Mouse (Mus musculus) heart, postnatal 14 days (tissue): ENCODE data around the gene Vtn. TPM values are rescaled to one million over a fixed set of nuclear protein-coding genes. Genes with fewer than 3 reads are reported as not detected.
A peak's percentile ranks its signal among the peaks of the same experiment; 100 is the strongest.

ENCODE experiments used
- DNase-seq, 2 experiments: peaks; one replicate each; pipeline ENCODE4 v3.0.0; 2021 to 2022
- intact Hi-C: fragments of 180-260 bp; cut with DNase I; formaldehyde crosslinking; loops from one replicate; pipeline ENCODE4 v1.15.1; 2025
- long read RNA-seq, 2 experiments: library from polyadenylated mRNA; stranded (forward); transcript quantifications; one replicate each; pipeline ENCODE4 v2.0.0; 2021
- total RNA-seq, 2 experiments: library from RNA; stranded (reverse); gene quantifications; 2 replicates each; pipeline ENCODE4 v1.2.3; 2021

The Vtn gene
- 10 to 100 TPM; 32.0 to 36.5 TPM for total RNA-seq
- long read RNA-seq, experiment 1, transcript Vtn-201 (8 exons, 1,744 nt): major isoform, 34 of 38 reads
- long read RNA-seq, experiment 1, partial matches to known transcripts: 2 of 38 reads
- long read RNA-seq, experiment 1, other reads (novel, unspliced or antisense): 2 of 38 reads
- long read RNA-seq, experiment 2, transcript Vtn-201 (8 exons, 1,744 nt): major isoform, 15 of 16 reads
- long read RNA-seq, experiment 2, partial matches to known transcripts: 1 of 16 reads
- long read RNA-seq, experiment 2, other reads (novel, unspliced or antisense): 0 of 16 reads

GRCm38 (mm10) chr11:78499004-78499403 is at the start of gene Vtn:
Gene Vtn, plus strand, starts transcription at chr11:78499091.
- DNase-seq: peak; percentile 25 to 49
- intact Hi-C loops: no loop called here

- intact Hi-C loops: loop anchor here (5.0 kb wide), 1 partner anchor 88 kb away; no protein-coding TSS in a partner anchor
- DNase-seq: no peak
Observed at GRCm38 (mm10) chr11:78450337-78450736, 48.6 kb upstream of the Vtn start.

GRCm38 (mm10) chr11:78453675-78454074 is 45.2 kb upstream of the Vtn start:
- peak; percentile 56 to 75 for DNase-seq
- intact Hi-C loops: loop anchor here (5.0 kb wide), 1 partner anchor 91 kb away; no protein-coding TSS in a partner anchor

- intact Hi-C loops: loop anchor here (5.0 kb wide), 1 partner anchor 92 kb away; no protein-coding TSS in a partner anchor
- DNase-seq: no peak
Observed at GRCm38 (mm10) chr11:78454276-78454675, 44.6 kb upstream of the Vtn start.

GRCm38 (mm10) chr11:78455308-78455707 is 43.6 kb upstream of the Vtn start:
- peak; percentile 26 to 56 for DNase-seq
- intact Hi-C loops: no loop called here

GRCm38 (mm10) chr11:78458740-78459139 is 40.2 kb upstream of the Vtn start:
- intact Hi-C loops: no loop called here
- no peak for DNase-seq

GRCm38 (mm10) chr11:78461894-78462293 is 37.0 kb upstream of the Vtn start:
- no peak for DNase-seq
- intact Hi-C loops: no loop called here

GRCm38 (mm10) chr11:78462669-78463068 is 36.2 kb upstream of the Vtn start:
- no peak for DNase-seq
- intact Hi-C loops: no loop called here

- intact Hi-C loops: no loop called here
- no peak for DNase-seq
Observed at GRCm38 (mm10) chr11:78463286-78464036, 35.4 kb upstream of the Vtn start.

- DNase-seq: no peak
- intact Hi-C loops: no loop called here
Observed at GRCm38 (mm10) chr11:78465116-78465515, 33.8 kb upstream of the Vtn start.

- intact Hi-C loops: no loop called here
- peak; percentile 84 to 89 for DNase-seq
Observed at GRCm38 (mm10) chr11:78465568-78466180, 33.2 kb upstream of the Vtn start, which contains the start of gene Slc46a1. Gene Slc46a1, plus strand, starts transcription at chr11:78465697.

- peak in 1 of 2 experiments; percentile 4 for DNase-seq
- intact Hi-C loops: no loop called here
Observed at GRCm38 (mm10) chr11:78466242-78466912, 32.5 kb upstream of the Vtn start.

GRCm38 (mm10) chr11:78467515-78467914 is 31.4 kb upstream of the Vtn start:
- DNase-seq: no peak
- intact Hi-C loops: no loop called here

GRCm38 (mm10) chr11:78467932-78468331 is 31.0 kb upstream of the Vtn start:
- intact Hi-C loops: no loop called here
- DNase-seq: no peak

GRCm38 (mm10) chr11:78471326-78472103 is 27.4 kb upstream of the Vtn start:
- no peak for DNase-seq
- intact Hi-C loops: no loop called here

GRCm38 (mm10) chr11:78475289-78475688 is 23.6 kb upstream of the Vtn start:
- intact Hi-C loops: no loop called here

GRCm38 (mm10) chr11:78483639-78484038 is 15.3 kb upstream of the Vtn start:
- no peak for DNase-seq
- intact Hi-C loops: loop anchor here (10.0 kb wide), 1 partner anchor 471 kb away; no protein-coding TSS in a partner anchor

More at GRCm38 (mm10) chr11:78475289-78475688, 23.6 kb upstream of the Vtn start:
- DNase-seq: no peak

GRCm38 (mm10) chr11:78488168-78488567 is 10.7 kb upstream of the Vtn start:
- peak; percentile 63 to 79 for DNase-seq
- intact Hi-C loops: loop anchor here (5.0 to 10.0 kb wide), 3 partner anchors 69 to 467 kb away; partner anchors contain the start of gene Lyrm9

GRCm38 (mm10) chr11:78490781-78491241 is 8.1 kb upstream of the Vtn start:
- intact Hi-C loops: loop anchor here (2.0 kb wide), 1 partner anchor 16 kb away; no protein-coding TSS in a partner anchor
- peak; percentile 9 to 16 for DNase-seq
